Mouse (Mus musculus) embryonic fibroblast, embryonic 13.5 days (primary cell): Measurements from ENCODE around the gene Fam104a.

Experiments used
- CTCF ChIP-seq: IDR thresholded peaks from 2 replicates; pipeline ENCODE4 v1.5.1; 2011; ENCODE audit warnings: mild to moderate bottlenecking, control low read depth, low read length, moderate library complexity, borderline replicate concordance; ENCODE audit not compliant: insufficient read depth
- POLR2A ChIP-seq: IDR thresholded peaks from 2 replicates; pipeline ENCODE4 v1.6.1; 2011; ENCODE audit warnings: low read depth, mild to moderate bottlenecking, control low read depth, low read length, moderate library complexity

DNA sequence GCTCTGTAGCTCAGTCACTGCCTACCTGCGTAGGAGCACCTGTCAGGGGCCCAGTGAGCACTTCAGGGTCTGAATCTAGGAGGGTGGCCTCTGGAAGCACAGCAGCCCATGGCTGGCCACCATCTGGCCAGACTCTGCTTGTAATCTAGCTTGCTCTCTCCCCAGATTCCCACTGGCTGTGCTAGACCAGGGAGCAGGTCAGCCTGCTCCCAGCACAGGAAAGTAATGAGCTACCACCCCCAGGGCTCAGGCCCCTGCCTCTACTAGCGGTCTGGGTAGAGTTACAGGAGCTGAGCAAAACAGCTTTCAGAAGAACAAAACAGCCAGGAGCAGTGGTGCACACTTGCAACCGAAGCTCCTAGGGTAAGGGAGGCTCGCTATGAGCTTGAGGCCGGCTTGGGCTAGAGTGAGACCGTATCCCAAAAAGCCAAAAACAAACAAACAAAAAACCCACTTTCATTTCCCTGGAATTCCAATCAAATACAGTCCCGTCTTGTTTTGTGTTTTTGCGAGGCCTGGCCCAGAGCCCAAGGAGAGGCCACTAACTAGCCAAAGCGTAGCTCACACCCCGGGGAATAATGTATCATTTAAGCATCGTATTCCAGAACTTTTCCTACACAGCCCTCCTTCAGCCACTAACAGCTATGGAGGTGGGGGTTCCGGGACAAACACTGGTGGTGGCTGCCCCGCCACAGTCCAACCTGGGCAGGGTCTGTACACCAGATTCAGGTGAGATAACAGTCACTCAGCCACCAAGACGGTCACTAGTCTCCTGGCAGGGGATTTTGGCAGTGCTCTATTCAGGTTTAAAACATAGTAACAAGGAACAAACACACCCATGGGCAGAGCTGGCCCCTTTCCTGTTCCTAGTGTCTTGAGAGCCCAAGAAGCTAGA, 43.3 kb upstream of the Fam104a start:
- no peak for TF ChIP-seq POLR2A
- no peak for TF ChIP-seq CTCF
